Mouse (Mus musculus) embryonic facial prominence, embryonic 12.5 days (tissue): ENCODE measurements around the gene Ip6k1. TPM values are rescaled to one million over a fixed set of nuclear protein-coding genes. Genes with fewer than 3 reads are reported as not detected.

Source experiments
- ATAC-seq: fragments of 200-750 bp; cut with Nextera tagmentation; 2 replicates; pipeline ENCODE4 v1.8.0; 2017; ENCODE audit not compliant: insufficient number of reproducible peaks, insufficient read depth, low FRiP score, low TSS enrichment
- H3K27ac ChIP-seq: fragments of 300-500 bp; sonication (generic); 2 replicates; pipeline ENCODE4 v1.5.1; 2016; ENCODE audit warnings: mild to moderate bottlenecking
- H3K27me3 ChIP-seq: fragments of 300-500 bp; sonication (generic); 2 replicates; pipeline ENCODE4 v1.6.1; 2016; ENCODE audit warnings: mild to moderate bottlenecking, moderate library complexity
- H3K36me3 ChIP-seq: fragments of 300-500 bp; sonication (generic); 2 replicates; pipeline ENCODE4 v1.6.1; 2016; ENCODE audit warnings: mild to moderate bottlenecking
- H3K4me1 ChIP-seq: fragments of 300-500 bp; sonication (generic); 2 replicates; pipeline ENCODE4 v1.6.1; 2016
- H3K4me2 ChIP-seq: fragments of 300-500 bp; sonication (generic); replicated peaks from 2 replicates; pipeline ENCODE4 v1.6.1; 2016; ENCODE audit warnings: mild to moderate bottlenecking, moderate library complexity
- H3K4me3 ChIP-seq: fragments of 300-500 bp; sonication (generic); 2 replicates; pipeline ENCODE4 v1.5.1; 2016; ENCODE audit warnings: mild to moderate bottlenecking
- H3K9ac ChIP-seq: fragments of 300-500 bp; sonication (generic); 2 replicates; pipeline ENCODE4 v1.6.1; 2016; ENCODE audit warnings: mild to moderate bottlenecking, moderate library complexity
- H3K9me3 ChIP-seq: fragments of 300-500 bp; sonication (generic); 2 replicates; pipeline ENCODE4 v1.6.1; 2016; ENCODE audit warnings: mild to moderate bottlenecking, moderate library complexity
- WGBS: fragments of 180-500 bp; shearing (Covaris S2); methylation state at CpG from one replicate; pipeline ENCODE4 v1.1.7; 2016; 5-methylcytosine and 5-hydroxymethylcytosine counted together
- polyA plus RNA-seq: library from polyadenylated mRNA; unstranded; fragments of >200 nt; fragmentation: Nextera tagmentation; extraction: Ambion mirVana; gene quantifications from 2 replicates; pipeline ENCODE4 v1.2.1, GENCODE M21; 2016

Ip6k1 gene
- polyA plus RNA-seq, 1 experiment from 2014 or later, result 85.6 TPM

DNA sequence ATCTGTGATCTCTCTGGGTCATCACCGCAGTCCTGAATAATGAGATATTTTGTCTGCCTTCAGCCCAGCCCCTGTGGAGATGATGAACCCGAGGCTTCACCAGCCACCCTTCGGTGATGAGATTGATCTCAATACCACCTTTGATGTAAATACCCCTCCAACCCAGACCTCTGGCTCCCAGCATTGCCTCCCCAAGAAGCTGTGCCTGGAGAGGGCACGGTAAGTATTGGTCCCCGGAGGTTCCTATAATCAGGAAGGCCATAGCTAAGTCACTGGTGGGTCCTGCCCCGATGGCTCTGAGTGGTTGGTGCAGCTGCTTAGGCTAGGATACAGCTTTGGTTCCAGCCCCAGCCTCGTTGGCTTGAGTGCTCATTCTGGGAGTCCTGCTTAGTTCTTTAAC, 33.8 kb upstream of the Ip6k1 start:
- 89% methylated on average over 7 of the region's 7 CpGs for WGBS
- Histone ChIP-seq H3K36me3 (peaks cover 39% of the 10 kb centered on the region), H3K9me3 (no peaks in the 10 kb centered on the region), H3K9ac (no peak overlapping the region), H3K27ac (no peak overlapping the region), H3K4me3 (no peak overlapping the region), H3K27me3 (no peaks in the 10 kb centered on the region), H3K4me2 (no peak overlapping the region), H3K4me1 (no peaks in the 10 kb centered on the region)
- ATAC-seq, result no peak

DNA sequence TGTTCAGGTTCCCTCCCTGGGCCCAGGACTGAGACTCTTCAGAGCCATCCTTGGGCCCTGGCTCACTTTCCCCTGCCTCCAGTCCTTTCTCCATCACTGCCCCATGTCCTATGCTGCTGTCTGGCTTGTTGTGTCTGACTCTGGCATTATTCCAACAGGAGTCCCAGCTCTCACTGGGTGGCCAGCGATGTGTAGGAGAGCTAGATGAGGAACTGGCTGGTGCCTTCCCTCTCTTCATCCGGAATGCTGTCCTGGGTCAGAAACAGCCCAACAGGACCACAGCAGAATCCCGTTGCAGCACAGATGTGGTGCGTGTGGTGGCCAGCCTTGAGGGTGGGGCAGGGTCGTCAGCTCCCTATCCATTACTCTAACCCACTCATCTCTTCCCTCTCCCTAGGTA, 32.0 kb upstream of the Ip6k1 start:
- Histone ChIP-seq H3K9me3 (no peaks in the 10 kb centered on the region), H3K4me3 (no peak overlapping the region), H3K27ac (no peak overlapping the region), H3K9ac (no peak overlapping the region), H3K27me3 (no peaks in the 10 kb centered on the region), H3K4me2 (no peak overlapping the region), H3K36me3 (peaks cover 39% of the 10 kb centered on the region), H3K4me1 (no peaks in the 10 kb centered on the region)
- no peak for ATAC-seq
- WGBS, result 95% methylated on average over 5 of the region's 5 CpGs

DNA sequence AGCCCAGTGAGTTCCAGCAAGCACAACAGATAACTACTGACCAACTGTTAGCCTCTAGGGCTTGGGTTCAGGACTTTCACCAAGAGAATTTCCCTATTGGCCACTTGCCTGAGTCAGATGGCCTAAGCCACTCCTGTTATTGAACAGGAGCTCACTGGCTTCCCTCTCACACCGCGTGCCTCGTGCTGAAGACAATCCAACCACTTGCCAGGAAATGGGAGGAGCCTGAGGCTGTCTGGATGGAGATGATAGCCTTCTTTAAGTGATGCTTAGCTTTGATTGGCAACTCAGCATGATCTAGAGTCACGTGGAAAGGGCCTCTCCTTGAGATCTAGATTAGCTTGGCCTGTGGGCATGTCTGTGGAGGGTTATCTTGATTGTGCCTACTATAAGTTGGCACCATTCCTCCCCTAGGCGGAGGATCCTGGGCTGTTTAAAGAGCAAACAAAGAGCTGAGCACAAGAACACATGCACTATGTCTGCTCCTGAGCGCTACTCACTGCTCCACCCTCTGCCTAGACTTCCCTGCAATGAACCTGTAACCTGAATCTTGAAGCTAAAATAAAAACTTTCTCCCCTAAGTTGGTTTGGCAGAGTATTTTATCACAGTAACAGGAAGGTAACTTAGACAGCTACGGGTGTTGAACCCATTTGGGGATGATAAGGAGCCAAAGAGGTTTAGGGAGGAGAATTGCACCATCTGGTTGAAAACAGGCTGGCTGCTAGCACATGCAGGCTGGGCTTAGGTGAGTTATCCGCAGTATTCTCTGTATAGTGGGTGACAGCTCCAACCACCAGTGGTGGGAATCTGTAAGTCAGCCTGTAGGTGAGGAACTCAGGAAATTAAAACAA, 30.4 kb upstream of the Ip6k1 start:
- H3K4me2 ChIP-seq, result no peak overlapping the region
- H3K9me3 ChIP-seq, result no peaks in the 10 kb centered on the region
- no peak for ATAC-seq
- WGBS, result 76% methylated on average over 8 of the region's 8 CpGs
- H3K4me1 ChIP-seq, result peaks cover 5% of the 10 kb centered on the region; the same call in 1 of the 2 replicates
- no peak overlapping the region for H3K4me3 ChIP-seq
- no peak overlapping the region for H3K9ac ChIP-seq
- no peaks in the 10 kb centered on the region for H3K27me3 ChIP-seq
- H3K36me3 ChIP-seq, result peaks cover 35% of the 10 kb centered on the region
- no peak overlapping the region for H3K27ac ChIP-seq

DNA sequence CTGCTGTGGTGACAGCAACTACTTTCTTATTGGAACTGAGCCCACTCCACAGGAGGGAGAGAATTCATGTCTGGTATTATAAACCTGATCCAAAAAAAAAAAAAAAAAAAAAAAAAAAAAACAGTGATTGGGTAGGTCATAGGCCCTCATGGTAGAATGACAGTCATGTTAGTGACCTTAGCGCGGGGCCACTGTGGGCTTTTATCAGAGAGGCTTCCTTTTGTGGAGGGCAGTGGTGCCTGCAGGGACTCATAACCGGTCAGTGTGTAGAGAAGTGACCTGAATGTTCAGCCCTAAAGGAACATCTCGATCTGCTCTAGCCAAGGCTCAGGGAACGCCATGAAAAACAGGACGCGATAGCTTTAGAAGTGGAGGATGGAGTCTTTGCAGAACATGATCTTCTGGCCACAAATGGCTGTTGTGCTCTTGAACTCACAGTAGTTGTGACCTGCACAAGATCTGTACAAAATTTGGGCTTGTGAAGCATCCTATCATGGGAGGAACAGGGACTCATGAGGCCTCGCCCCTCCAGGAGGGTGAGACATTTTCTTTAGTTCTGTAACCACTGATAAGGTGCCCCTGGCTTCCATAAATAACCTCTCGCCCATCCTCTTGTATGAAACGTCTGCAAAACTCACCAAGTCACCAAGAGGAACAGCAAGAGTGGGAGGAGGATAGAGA, 27.7 kb upstream of the Ip6k1 start:
- peak overlapping the region; percentile 1 for H3K27ac ChIP-seq
- H3K4me1 ChIP-seq, result peaks cover 8% of the 10 kb centered on the region; the same call in 1 of the 2 replicates
- WGBS, result 74% methylated on average over 10 of the region's 10 CpGs
- no peak overlapping the region for H3K4me2 ChIP-seq
- ATAC-seq, result no peak
- peaks cover 21% of the 10 kb centered on the region for H3K36me3 ChIP-seq
- H3K9me3 ChIP-seq, result no peaks in the 10 kb centered on the region
- H3K27me3 ChIP-seq, result no peaks in the 10 kb centered on the region
- no peak overlapping the region for H3K4me3 ChIP-seq
- no peak overlapping the region for H3K9ac ChIP-seq

DNA sequence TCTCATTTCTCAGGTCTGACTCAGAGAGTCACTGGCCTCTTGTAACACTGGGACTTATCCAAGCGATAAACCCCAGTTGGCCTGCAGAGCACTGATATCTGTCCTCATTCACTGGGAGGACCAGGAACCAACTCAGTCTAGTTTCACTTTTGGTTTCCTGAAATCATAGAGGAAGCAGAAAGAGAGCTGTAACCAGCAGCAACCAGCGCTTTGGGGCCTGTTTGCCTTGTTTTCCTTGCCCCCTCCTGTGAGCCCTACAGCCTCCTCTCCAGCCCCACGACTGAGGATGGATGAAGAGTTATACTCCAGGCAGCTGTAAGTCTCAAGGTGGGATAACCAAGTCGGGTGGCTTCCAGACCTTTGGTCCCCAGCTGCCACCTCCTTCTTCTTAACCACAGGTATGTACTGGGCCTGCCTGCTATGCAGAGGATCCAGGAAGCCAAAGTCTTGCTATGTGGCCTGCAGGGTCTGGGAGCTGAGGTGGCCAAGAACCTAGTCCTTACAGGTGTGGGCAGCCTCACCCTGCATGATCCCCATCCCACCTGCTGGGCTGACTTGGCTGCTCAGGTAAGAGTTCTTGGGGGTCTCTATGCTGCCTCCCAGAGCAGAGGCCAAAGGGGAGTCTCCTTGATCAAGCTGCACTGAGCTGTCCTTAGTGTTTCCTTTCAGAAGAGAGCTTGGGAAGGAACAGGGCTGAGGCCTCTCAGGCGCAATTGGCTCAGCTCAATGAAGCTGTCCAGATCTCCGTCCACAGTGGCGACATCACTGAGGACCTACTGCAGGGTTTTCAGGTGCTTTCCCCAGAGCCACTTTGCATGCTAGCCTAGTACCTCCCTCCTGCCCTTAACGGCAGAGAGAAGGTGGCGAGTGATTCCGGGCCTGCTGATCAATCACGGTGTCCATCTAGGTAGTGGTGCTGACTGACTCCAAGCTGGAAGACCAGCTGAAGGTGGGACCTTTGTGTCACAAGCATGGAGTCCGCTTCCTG, 26.6 kb upstream of the Ip6k1 start, which contains the start of gene Uba7:
TSS of gene Uba7 (plus strand) at position 107 of the 988 bp plus-strand sequence.
- H3K27me3 ChIP-seq, result no peaks in the 10 kb centered on the region
- no peaks in the 10 kb centered on the region for H3K9me3 ChIP-seq
- 72% methylated on average over 12 of the region's 12 CpGs for WGBS
- ATAC-seq, result no peak
- H3K9ac ChIP-seq, result no peak within 1 kb of the TSS
- peak within 1 kb of the TSS; percentile 63 for H3K27ac ChIP-seq
- H3K36me3 ChIP-seq, result peaks cover 10% of the 10 kb centered on the region
- no peak within 1 kb of the TSS for H3K4me2 ChIP-seq
- peaks cover 17% of the 10 kb centered on the region for H3K4me1 ChIP-seq
- H3K4me3 ChIP-seq, result 0 out of 2 replicates have a peak within 1 kb of the TSS, but pooled peaks have one; percentile 2

DNA sequence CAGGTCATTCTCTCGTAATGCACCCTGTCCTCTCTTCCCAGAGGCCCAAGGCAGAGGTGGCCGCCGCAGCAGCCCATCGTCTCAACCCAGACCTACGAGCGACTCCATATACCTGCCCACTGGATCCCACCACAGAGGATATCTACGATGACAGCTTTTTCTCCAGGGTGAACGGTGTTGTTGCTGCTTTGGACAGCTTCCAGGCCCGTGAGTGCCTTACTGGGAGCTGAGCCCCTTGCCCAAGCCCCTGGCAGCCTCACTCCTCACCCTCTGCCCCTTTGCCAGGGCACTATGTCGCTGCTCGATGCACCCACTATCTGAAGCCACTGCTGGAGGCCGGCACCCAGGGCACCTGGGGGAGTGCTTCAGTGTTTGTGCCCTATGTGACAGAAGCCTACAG, 23.5 kb upstream of the Ip6k1 start:
- WGBS, result 88% methylated on average over 12 of the region's 12 CpGs
- no peaks in the 10 kb centered on the region for H3K9me3 ChIP-seq
- no peak for ATAC-seq
- no peaks in the 10 kb centered on the region for H3K27me3 ChIP-seq
- H3K27ac ChIP-seq, result no peak overlapping the region
- no peak overlapping the region for H3K9ac ChIP-seq
- peaks cover 41% of the 10 kb centered on the region for H3K4me1 ChIP-seq
- H3K4me3 ChIP-seq, result no peak overlapping the region
- H3K36me3 ChIP-seq, result no peaks in the 10 kb centered on the region
- H3K4me2 ChIP-seq, result no peak overlapping the region

DNA sequence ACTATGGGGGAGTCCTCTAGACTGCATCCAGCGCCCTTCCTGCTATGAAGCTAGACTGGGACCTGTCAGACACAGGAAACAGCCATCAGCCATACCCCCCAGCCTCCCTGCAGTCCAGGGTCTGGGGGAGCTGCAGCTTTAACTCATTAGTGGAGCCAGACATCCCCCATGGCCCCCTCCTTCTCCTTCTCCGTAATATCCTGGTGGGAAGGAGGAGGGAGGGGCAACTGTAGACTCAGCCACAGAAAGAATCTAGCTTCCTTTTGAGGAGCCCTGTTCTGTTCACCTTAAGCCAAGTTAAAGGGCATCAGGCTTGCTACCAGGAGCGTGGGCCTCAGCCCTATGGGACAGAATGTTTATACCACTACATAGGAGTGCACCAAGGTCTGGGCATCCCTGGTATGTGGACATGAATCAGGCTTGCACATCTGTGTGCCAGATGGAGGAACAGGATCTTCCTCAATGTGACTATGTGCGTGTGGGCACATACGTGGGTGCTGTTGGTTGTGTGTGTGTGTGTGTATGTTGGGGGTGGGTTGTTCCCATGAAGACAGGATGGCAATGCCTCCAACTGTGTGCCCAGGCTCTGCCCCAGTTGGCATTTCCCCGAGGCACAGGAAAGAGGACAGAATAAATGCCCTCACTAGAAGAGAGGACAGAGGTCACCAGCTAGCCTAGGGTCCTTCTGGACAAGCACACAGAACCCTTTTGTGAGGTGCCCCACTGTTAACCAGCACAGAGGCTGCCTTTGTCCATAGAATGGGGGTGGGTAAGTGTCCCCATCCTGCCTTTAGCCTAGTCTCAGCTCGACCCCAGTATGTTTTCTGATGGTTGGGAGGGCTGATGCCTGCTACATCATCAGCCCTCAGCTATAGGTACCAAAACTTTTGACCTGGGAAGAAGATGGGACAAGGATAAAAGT, 20.4 kb upstream of the Ip6k1 start:
- ATAC-seq, result peak; percentile 59
- H3K4me3 ChIP-seq, result peak overlapping the region; percentile 87
- H3K27ac ChIP-seq, result peak overlapping the region; percentile 98
- H3K9ac ChIP-seq, result peak overlapping the region; percentile 88; the same call in 1 of the 2 replicates
- H3K9me3 ChIP-seq, result no peaks in the 10 kb centered on the region
- H3K36me3 ChIP-seq, result no peaks in the 10 kb centered on the region
- peaks cover 43% of the 10 kb centered on the region for H3K4me1 ChIP-seq
- H3K4me2 ChIP-seq, result peak overlapping the region; percentile 88
- 15% methylated on average over 7 of the region's 7 CpGs for WGBS
- H3K27me3 ChIP-seq, result no peaks in the 10 kb centered on the region

DNA sequence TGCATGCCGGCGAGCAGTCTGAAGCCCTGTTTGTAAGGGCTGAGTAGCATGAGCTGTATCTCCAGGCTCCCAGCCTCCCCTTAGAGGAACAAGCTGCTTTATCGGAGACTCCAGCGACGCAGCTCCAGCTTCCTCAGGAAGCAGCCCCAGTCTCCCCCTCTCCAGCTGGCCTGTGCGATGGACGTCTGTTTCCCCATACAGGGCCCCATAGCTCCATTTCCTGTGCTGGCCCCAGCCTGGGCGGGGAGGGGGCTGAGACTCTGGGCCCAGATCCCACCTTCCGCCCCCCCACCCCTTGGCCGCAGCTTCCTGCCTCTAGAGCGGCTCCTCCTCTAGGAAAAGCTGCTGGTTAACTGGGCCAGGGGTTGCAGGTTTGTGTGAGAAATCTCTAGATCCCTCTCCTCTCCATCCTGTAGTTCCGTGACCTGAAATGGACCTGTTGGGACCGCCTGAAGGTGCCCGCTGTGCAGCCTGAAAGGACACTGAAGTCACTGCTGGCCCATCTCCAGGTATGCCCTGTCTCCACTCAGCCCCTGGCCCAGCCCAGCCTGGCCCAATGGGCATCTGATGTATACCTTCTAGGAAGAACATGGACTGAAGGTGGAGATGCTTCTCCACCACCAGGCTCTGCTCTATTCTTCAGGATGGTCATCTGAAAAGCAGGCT, 19.5 kb upstream of the Ip6k1 start, which contains the start of gene Gm20661:
TSS of gene Gm20661 (plus strand) at position 378 of the 666 bp plus-strand sequence.
- Histone ChIP-seq H3K36me3 (no peaks in the 10 kb centered on the region), H3K9ac (peak within 1 kb of the TSS; percentile 88), H3K27me3 (no peaks in the 10 kb centered on the region), H3K4me1 (peaks cover 48% of the 10 kb centered on the region), H3K9me3 (no peaks in the 10 kb centered on the region), H3K4me2 (peak within 1 kb of the TSS; percentile 88), H3K4me3 (peak within 1 kb of the TSS; percentile 87), H3K27ac (peak within 1 kb of the TSS; percentile 98)
- ATAC-seq, result peak; percentile 75
- WGBS, result 14% methylated on average over 13 of the region's 14 CpGs

DNA sequence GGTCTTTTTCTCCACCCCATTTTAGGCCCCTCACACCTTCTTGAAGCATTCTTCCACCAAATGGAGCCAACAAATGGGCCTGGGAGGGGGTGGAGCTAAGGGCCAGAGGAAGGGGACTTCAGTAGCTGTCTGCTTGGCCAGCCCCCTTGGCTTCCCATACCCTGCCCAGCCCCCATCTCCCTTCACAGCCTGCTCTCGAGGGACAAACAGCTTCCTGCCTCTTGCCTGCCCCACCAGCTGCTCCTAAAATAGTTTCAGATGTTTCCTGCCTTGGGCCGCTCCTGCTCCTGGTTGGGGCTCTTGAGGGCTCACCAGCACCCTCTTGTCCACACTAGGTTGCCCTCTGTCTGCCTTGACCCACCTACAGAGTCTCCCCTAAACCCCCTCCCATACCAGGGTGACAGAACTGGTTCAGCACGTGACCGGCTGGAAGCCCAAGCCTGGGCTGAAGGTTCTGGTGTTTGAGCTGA, 18.8 kb upstream of the Ip6k1 start:
- 11% methylated on average over 4 of the region's 4 CpGs for WGBS
- Histone ChIP-seq H3K4me1 (peaks cover 53% of the 10 kb centered on the region), H3K4me2 (peak overlapping the region; percentile 88), H3K4me3 (peak overlapping the region; percentile 87), H3K36me3 (no peaks in the 10 kb centered on the region), H3K9ac (peak overlapping the region; percentile 88), H3K27ac (peak overlapping the region; percentile 98), H3K9me3 (no peaks in the 10 kb centered on the region), H3K27me3 (no peaks in the 10 kb centered on the region)
- 0 out of 2 replicates have a peak, but pooled peaks have one; percentile 19 for ATAC-seq
